Mouse (Mus musculus) cerebellum, postnatal 25 days (tissue): Measurements from ENCODE around the gene Prdm9.
A peak's percentile ranks its signal among the peaks of the same experiment; 100 is the strongest.
"Not testable (repeated sequence)": the region's sequence is repeated elsewhere in the genome, so short reads cannot be mapped to it uniquely, and the experiment has no call there.

Experiments
- DNase-seq, 2 experiments: peaks; one replicate each; pipeline ENCODE4 v3.0.0; 2021; ENCODE audit warnings: mixed read lengths in 2 of 2

Gene Prdm9

GRCm38 (mm10) chr17:15564014-15564927 is at the start of gene Prdm9:
TSS of gene Prdm9 (minus strand) at chr17:15564354.
- peak; percentile 100 for DNase-seq

GRCm38 (mm10) chr17:15599496-15599895 is 35.3 kb upstream of the Prdm9 start:
- no peak for DNase-seq

- no peak for DNase-seq
These were observed 27.2 kb upstream of the Prdm9 start for GRCm38 (mm10) chr17:15591216-15591881.

GRCm38 (mm10) chr17:15588116-15588515 is 24.0 kb upstream of the Prdm9 start:
- DNase-seq, result no peak

- no peak for DNase-seq
These were observed 21.5 kb upstream of the Prdm9 start for GRCm38 (mm10) chr17:15585691-15586090.

GRCm38 (mm10) chr17:15583071-15583470 is 18.9 kb upstream of the Prdm9 start:
- no peak for DNase-seq

GRCm38 (mm10) chr17:15580072-15580447 is 15.9 kb upstream of the Prdm9 start:
- DNase-seq, result no peak

- DNase-seq, result no peak
These were observed 15.4 kb upstream of the Prdm9 start for GRCm38 (mm10) chr17:15579410-15580071.

GRCm38 (mm10) chr17:15577291-15577694 is 13.1 kb upstream of the Prdm9 start:
- DNase-seq, result peak; percentile 5 to 33

- no peak for DNase-seq
These were observed 10.9 kb upstream of the Prdm9 start for GRCm38 (mm10) chr17:15575056-15575455.

GRCm38 (mm10) chr17:15566908-15567307 is 2.8 kb upstream of the Prdm9 start:
- DNase-seq, result no peak

GRCm38 (mm10) chr17:15564928-15565300 is 760 bp upstream of the Prdm9 start:
- peak; percentile 11 to 31 for DNase-seq

GRCm38 (mm10) chr17:15559946-15560345 is 4.2 kb downstream of the Prdm9 start:
- no peak for DNase-seq

GRCm38 (mm10) chr17:15549713-15550112 is 14.4 kb downstream of the Prdm9 start:
- DNase-seq, result no peak

- no peak for DNase-seq
These were observed 17.7 kb downstream of the Prdm9 start for GRCm38 (mm10) chr17:15546440-15546839.

GRCm38 (mm10) chr17:15543868-15544267 is 20.3 kb downstream of the Prdm9 start:
- DNase-seq, result not testable (repeated sequence)

GRCm38 (mm10) chr17:15540309-15540708 is 23.8 kb downstream of the Prdm9 start:
- DNase-seq, result no peak

GRCm38 (mm10) chr17:15536457-15536904 is 27.7 kb downstream of the Prdm9 start:
- DNase-seq, result peak; percentile 32 to 42

GRCm38 (mm10) chr17:15535943-15536342 is 28.2 kb downstream of the Prdm9 start:
- no peak for DNase-seq

GRCm38 (mm10) chr17:15535162-15535800 is 28.9 kb downstream of the Prdm9 start:
- peak; percentile 27 to 42 for DNase-seq

GRCm38 (mm10) chr17:15530141-15530540 is 34.0 kb downstream of the Prdm9 start:
- peak; percentile 22 to 67 for DNase-seq

- DNase-seq, result no peak
These were observed 35.3 kb downstream of the Prdm9 start for GRCm38 (mm10) chr17:15528887-15529286.

- no peak for DNase-seq
These were observed 36.4 kb downstream of the Prdm9 start for GRCm38 (mm10) chr17:15527811-15528136.
